Mouse (Mus musculus) thymus, adult 2 months (tissue): ENCODE results near the gene Amh. TPM values are rescaled to one million over a fixed set of nuclear protein-coding genes. Genes with fewer than 3 reads are reported as not detected.

Source experiments
- DNase-seq: peaks from one replicate; pipeline ENCODE4 v3.0.0; 2021
- H3K27ac ChIP-seq: fragments of 200-500 bp; 2 replicates; pipeline ENCODE4 v1.5.1; 2012; ENCODE audit warnings: low read length, control low read depth; ENCODE audit not compliant: control insufficient read depth, insufficient read depth
- H3K27me3 ChIP-seq: fragments of 200-500 bp; 2 replicates; pipeline ENCODE4 v1.6.1; 2012; ENCODE audit warnings: mild to moderate bottlenecking, low read length, moderate library complexity, mixed read lengths; ENCODE audit not compliant: control insufficient read depth, insufficient read depth
- H3K36me3 ChIP-seq: fragments of 200-500 bp; 2 replicates; pipeline ENCODE4 v1.6.1; 2012; ENCODE audit warnings: mild to moderate bottlenecking, low read length, moderate library complexity; ENCODE audit not compliant: control insufficient read depth, insufficient read depth
- H3K4me1 ChIP-seq: fragments of 200-500 bp; replicated peaks from 2 replicates; pipeline ENCODE4 v1.6.1; 2012; ENCODE audit warnings: low read length; ENCODE audit not compliant: control insufficient read depth, insufficient read depth
- H3K4me3 ChIP-seq: fragments of 200-500 bp; 2 replicates; pipeline ENCODE4 v1.5.1; 2012; ENCODE audit warnings: mild to moderate bottlenecking, low read length, control low read depth, moderate library complexity; ENCODE audit not compliant: control insufficient read depth, insufficient read depth
- CTCF ChIP-seq: fragments of 200-500 bp; IDR thresholded peaks from 2 replicates; pipeline ENCODE4 v1.5.1; 2012; ENCODE audit warnings: mild to moderate bottlenecking, control low read depth, low read length, moderate library complexity, borderline replicate concordance; ENCODE audit not compliant: control insufficient read depth, poor library complexity, insufficient read depth; ENCODE audit errors: extremely low read depth
- POLR2A ChIP-seq: fragments of 200-500 bp; IDR thresholded peaks from 2 replicates; pipeline ENCODE4 v1.6.1; 2012; ENCODE audit warnings: mild to moderate bottlenecking, low read length, control low read depth, moderate library complexity; ENCODE audit not compliant: control insufficient read depth, poor library complexity, insufficient read depth; ENCODE audit errors: extremely low read depth
- WGBS: fragments of 180-500 bp; shearing (Covaris S2); methylation state at CpG from one replicate; pipeline ENCODE4 v1.1.7; 2018; 5-methylcytosine and 5-hydroxymethylcytosine counted together
- polyA plus RNA-seq: library from polyadenylated mRNA; depleted of rRNA; stranded (reverse); fragments of >200 nt; gene quantifications from 2 replicates; pipeline ENCODE4 v1.2.3, GENCODE M21; 2012

Gene Amh
- polyA plus RNA-seq, 1 experiment, result 8.8 TPM

- H3K27me3 ChIP-seq, result no peaks in the 10 kb centered on the region
- peak within 1 kb of the TSS; percentile 60 for H3K4me3 ChIP-seq
- H3K36me3 ChIP-seq, result peaks cover 17% of the 10 kb centered on the region
- peak; percentile 97 for DNase-seq
- peaks cover 23% of the 10 kb centered on the region for H3K4me1 ChIP-seq
- H3K27ac ChIP-seq, result peak within 1 kb of the TSS; percentile 76
- under 1% methylated on average over 104 of the region's 104 CpGs for WGBS
- peak; percentile 67; the same call in 1 of the 2 replicates for TF ChIP-seq CTCF
- TF ChIP-seq POLR2A, result peak; percentile 80
These were observed 6.7 kb upstream of the Amh start, which contains the start of the genes Sf3a2 and Plekhj1 for GRCm38 (mm10) chr10:80798150-80799006. Sf3a2 (plus strand) TSS chr10:80798198. Plekhj1 (minus strand) TSS chr10:80798626.

DNA sequence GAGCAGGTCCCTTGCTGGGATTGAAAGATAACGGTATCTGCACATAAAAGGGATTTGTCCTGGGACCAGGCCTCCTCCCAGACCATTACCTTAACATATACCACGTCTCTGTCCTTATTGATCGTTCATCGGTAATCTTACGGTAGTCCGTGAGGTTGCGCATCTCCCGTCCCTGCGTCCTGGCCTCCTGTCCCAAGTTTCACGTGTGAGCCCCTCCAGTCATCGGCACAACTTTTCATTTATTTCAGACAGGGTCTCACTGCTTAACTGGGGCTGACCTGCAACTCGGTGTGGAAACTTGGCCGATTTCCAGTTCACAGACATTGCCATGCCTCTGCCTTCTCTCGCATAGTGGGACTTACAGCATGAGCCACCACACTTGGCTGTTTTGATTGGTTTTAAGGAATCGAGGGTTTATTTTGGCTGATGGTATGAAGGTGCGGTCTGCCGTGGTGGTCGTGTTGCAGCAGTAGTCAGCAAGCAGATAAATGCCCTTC is 5.9 kb upstream of the Amh start:
- TF ChIP-seq POLR2A, result no peak
- TF ChIP-seq CTCF, result no peak
- H3K27me3 ChIP-seq, result no peaks in the 10 kb centered on the region
- WGBS, result 2% methylated on average over 18 of the region's 18 CpGs
- no peak for DNase-seq
- peaks cover 22% of the 10 kb centered on the region for H3K36me3 ChIP-seq
- no peak overlapping the region for H3K27ac ChIP-seq
- H3K4me1 ChIP-seq, result peaks cover 18% of the 10 kb centered on the region
- peak overlapping the region; percentile 60 for H3K4me3 ChIP-seq

DNA sequence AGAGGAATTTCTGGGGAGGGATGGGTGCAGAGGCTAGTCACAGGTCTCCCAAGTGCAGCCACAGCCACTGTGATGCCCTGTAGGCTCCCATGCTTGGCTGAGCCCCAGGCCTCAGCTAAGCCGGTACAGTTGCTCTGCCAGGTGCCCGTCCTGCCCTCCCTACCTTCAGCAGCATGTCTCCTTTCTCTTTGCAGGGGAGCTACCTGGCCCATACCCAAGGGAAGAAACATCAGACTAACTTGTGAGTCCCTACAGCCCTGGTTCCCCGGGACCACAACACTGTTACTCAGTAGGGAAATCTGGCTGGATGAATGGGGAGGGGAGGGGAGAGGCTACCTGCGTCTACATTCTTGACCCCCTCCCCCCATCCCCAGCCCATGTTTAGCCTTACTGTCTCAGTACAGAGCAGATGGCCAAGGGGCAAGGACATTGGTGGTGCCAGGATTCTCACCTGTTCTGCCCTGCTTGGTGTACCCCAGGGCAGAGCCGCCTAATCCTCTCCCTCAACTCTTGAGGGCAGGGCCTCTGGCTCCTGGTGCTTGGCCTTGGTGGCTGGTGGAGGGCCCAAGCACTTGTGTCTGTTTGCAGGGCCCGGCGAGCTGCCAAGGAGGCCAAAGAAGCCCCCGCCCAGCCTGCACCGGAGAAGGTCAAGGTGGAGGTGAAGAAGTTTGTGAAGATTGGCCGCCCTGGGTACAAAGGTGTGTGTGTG is 2.7 kb upstream of the Amh start:
- H3K4me3 ChIP-seq, result no peak overlapping the region
- H3K27me3 ChIP-seq, result no peaks in the 10 kb centered on the region; the same call in 1 of the 2 replicates
- no peak for DNase-seq
- TF ChIP-seq POLR2A (no peak), CTCF (no peak)
- H3K4me1 ChIP-seq, result peaks cover 22% of the 10 kb centered on the region
- H3K27ac ChIP-seq, result no peak overlapping the region
- peaks cover 23% of the 10 kb centered on the region for H3K36me3 ChIP-seq
- WGBS, result 95% methylated on average over 10 of the region's 10 CpGs

DNA sequence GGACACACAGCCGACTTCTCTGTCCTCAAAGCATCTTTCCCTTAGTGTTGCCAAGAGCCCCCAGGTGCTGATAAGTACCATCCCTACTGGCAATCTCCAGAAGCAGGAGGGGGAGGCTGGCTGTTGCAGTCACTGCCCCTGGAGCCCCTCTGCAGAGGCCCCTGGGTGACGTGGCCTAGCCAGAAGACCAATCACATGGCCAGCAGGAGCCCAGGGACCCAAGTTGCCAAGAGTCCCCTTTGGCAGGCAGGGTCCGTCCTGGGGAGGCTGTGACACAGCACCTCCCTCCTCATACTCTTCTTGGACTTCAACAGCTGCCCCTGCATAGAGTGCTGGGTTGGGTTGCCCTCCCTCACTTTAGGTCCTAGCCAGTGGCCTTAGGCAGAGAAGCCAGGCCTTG is 2.0 kb upstream of the Amh start:
- TF ChIP-seq CTCF (no peak), POLR2A (no peak)
- Histone ChIP-seq H3K36me3 (peaks cover 23% of the 10 kb centered on the region), H3K27me3 (no peaks in the 10 kb centered on the region; the same call in 1 of the 2 replicates)

DNA sequence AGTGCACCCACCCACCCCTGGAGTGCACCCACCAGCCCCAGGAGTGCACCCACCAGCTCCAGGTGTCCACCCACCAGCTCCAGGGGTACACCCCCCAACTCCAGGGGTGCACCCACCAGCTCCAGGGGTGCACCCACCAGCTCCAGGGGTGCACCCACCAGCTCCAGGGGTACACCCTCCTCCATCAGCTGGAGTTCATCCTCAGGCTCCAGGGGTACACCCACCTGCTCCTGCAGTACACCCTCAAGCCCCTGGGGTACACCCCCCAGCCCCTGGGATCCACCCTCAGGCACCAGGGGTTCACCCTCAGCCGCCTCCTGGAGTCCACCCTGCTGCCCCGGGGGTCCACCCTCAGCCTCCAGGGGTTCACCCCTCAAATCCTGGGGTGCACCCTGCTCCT is 703 bp upstream of the Amh start:
- TF ChIP-seq CTCF (no peak), POLR2A (no peak)
- peaks cover 22% of the 10 kb centered on the region for H3K4me1 ChIP-seq
- H3K27ac ChIP-seq, result no peak overlapping the region
- peaks cover 13% of the 10 kb centered on the region for H3K27me3 ChIP-seq
- no peak overlapping the region for H3K4me3 ChIP-seq
- DNase-seq, result no peak
- WGBS, result 100% methylated on average over 2 of the region's 2 CpGs
- H3K36me3 ChIP-seq, result peaks cover 23% of the 10 kb centered on the region

More for the DNA sequence above, 2.0 kb upstream of the Amh start:
- no peak for DNase-seq
- no peak overlapping the region for H3K4me3 ChIP-seq
- whole genome bisulfite sequencing, result 96% methylated on average over 3 of the region's 3 CpGs
- no peak overlapping the region for H3K27ac ChIP-seq
- H3K4me1 ChIP-seq, result peaks cover 22% of the 10 kb centered on the region

GRCm38 (mm10) chr10:80805322-80805721 is 279 bp downstream of the Amh start:
- no peak for TF ChIP-seq CTCF
- TF ChIP-seq POLR2A, result no peak
- no peak for DNase-seq
- Histone ChIP-seq H3K36me3 (peaks cover 23% of the 10 kb centered on the region), H3K27me3 (peaks cover 20% of the 10 kb centered on the region), H3K4me3 (no peak overlapping the region), H3K4me1 (peaks cover 16% of the 10 kb centered on the region), H3K27ac (no peak overlapping the region)
- WGBS, result 93% methylated on average over 5 of the region's 5 CpGs
